Mouse (Mus musculus) yolk sac, embryonic 10.5 days (tissue): ENCODE results near the gene Fbxw2.
"Not testable (repeated sequence)": the region's sequence is repeated elsewhere in the genome, so short reads cannot be mapped to it uniquely, and the experiment has no call there.

ENCODE experiments used
- DNase-seq: peaks from one replicate; pipeline ENCODE4 v3.0.0-alpha.2; 2017; ENCODE audit warnings: low spot score

Gene Fbxw2

GRCm38 (mm10) chr2:34825827-34826459 is at the start of gene Fbxw2:
Gene Fbxw2, minus strand, starts transcription at chr2:34826311.
- DNase-seq: peak; percentile 92

- DNase-seq: peak; percentile 58
These were observed 48.8 kb upstream of the Fbxw2 start, which contains the start of gene Psmd5 for GRCm38 (mm10) chr2:34874816-34875345. Gene Psmd5, minus strand, starts transcription at chr2:34874968.

GRCm38 (mm10) chr2:34874271-34874670 is 48.2 kb upstream of the Fbxw2 start, which contains the start of gene Cutal:
Gene Cutal, plus strand, starts transcription at chr2:34874396.
- peak; percentile 74 for DNase-seq

GRCm38 (mm10) chr2:34870520-34871474 is 44.7 kb upstream of the Fbxw2 start:
- DNase-seq: peak; percentile 98

GRCm38 (mm10) chr2:34869680-34870079 is 43.6 kb upstream of the Fbxw2 start:
- DNase-seq: peak; percentile 22

- no peak for DNase-seq
These were observed 31.6 kb upstream of the Fbxw2 start for GRCm38 (mm10) chr2:34857728-34858127.

- no peak for DNase-seq
These were observed 29.2 kb upstream of the Fbxw2 start for GRCm38 (mm10) chr2:34855265-34855664.

- DNase-seq: no peak
These were observed 21.6 kb upstream of the Fbxw2 start for GRCm38 (mm10) chr2:34847702-34848101.

DNA sequence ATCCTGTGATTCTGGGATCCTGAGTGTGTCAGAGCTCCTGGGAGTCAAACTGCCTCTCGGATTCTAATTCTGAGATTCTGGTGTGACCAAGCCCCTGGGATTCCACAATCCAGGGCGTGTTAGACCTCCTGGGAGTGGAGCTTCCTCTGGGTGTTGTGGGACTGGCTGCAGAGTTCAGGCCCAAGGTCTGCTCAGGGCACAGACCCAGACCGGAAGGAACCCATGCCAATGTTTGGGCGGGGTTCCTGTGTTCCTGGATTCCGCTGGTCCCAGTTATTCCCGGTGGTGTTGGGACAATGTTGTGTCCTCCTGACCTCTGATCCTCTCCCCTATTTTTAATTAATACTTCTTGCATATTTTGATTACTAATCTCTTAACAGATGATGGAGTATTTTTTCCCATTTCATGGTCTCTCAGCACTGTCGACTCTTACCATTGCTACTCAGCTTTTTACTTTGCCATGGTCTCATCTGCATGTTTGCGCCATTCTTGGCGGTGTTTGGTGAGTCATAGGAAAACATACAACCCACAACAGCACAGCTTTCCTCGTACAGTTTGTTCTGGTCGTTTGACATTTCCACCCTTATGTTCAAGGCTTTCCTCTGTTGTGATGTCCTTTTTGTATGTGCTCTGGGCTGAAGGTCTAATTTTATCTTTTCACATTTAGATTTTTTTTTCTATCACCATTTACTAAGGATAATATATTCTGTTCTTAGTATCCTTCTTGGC is 17.3 kb upstream of the Fbxw2 start:
- DNase-seq: no peak

GRCm38 (mm10) chr2:34841706-34842105 is 15.6 kb upstream of the Fbxw2 start:
- DNase-seq: no peak

GRCm38 (mm10) chr2:34840143-34840542 is 14.0 kb upstream of the Fbxw2 start:
- DNase-seq: not testable (repeated sequence)

- DNase-seq: no peak
These were observed 9.6 kb upstream of the Fbxw2 start for GRCm38 (mm10) chr2:34835669-34836068.

GRCm38 (mm10) chr2:34833624-34834023 is 7.5 kb upstream of the Fbxw2 start:
- no peak for DNase-seq

- DNase-seq: not testable (repeated sequence)
These were observed 6.8 kb upstream of the Fbxw2 start, which contains the start of gene Gm34653 for GRCm38 (mm10) chr2:34832766-34833457. Gene Gm34653, plus strand, starts transcription at chr2:34833007.

GRCm38 (mm10) chr2:34830066-34830465 is 4.0 kb upstream of the Fbxw2 start:
- not testable (repeated sequence) for DNase-seq

DNA sequence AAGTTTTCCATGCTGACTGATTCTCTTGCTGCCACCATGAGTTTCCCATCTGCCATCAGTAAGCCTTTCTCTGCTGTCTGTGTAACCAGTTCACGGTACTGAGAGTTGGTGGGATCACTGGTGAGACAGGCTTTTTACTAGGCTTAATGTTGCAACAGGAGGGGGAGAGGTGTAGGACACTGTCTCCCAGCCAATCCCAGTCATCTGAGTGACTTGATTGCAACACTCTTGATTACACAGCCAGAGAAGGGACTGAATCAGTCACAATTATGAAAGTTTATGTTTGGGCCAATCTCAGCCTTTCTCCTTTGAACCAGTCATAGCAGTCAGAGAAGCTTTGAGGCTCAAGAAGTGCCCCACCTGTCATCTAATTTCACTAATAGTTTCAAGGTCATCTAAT is 1.9 kb upstream of the Fbxw2 start:
- no peak for DNase-seq

DNA sequence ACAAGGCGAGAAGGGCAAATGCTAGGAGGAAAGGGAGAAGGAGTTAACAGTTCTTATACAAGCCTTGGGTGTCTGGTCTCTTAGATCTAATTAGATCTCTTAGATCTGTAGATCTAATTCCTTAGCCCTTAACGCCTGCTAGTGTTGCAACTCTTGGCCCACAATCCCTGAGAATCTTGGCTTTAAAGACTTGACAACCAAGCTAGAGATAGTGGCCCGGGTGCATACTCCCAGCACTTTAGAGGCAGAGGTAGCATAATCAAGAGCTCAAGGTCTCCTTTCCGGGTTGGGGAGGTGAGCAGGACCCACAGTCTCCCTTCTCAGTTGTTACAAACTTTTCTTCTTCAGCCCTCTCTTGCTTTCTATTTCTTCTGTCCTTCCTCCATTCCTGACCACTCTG is 1.5 kb upstream of the Fbxw2 start:
- no peak for DNase-seq

DNA sequence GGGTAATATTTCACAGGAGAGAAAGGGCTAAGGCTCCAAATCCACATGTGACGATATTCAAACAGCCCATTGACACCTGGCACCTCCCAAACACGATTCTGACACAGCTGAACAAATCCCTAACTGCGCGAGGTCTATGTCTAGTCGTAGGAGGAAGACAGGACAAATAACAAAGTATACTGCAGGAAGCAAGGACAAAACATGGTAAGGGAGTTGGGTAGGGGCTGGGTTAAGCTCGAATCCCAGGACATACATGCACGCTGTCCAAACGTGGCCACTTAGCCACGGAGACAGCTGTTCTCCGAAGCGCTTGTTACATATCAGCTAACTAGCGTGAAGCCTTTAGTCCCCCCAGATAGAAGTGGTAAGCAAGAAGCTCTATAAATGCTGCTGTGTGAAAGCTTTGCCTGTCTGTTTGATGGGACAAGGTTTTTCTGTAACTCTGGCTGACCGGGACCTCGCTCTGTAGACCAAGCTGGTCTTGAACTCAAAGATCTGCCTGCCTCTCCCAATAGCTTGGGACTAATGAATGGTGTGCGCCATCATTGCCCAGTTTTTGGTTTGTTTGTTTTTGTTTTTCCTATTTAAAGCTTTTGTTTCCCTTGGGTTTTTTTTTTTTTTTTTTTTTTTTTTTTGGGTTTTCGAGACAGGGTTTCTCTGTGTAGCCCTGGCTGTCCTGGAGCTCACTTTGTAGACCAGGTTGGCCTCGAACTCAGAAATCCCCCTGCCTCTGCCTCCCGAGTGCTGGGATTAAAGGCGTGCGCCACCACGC is 535 bp upstream of the Fbxw2 start:
- DNase-seq: no peak

- no peak for DNase-seq
These were observed 7.6 kb downstream of the Fbxw2 start for GRCm38 (mm10) chr2:34818492-34818891.

GRCm38 (mm10) chr2:34815893-34816292 is 10.2 kb downstream of the Fbxw2 start:
- DNase-seq: not testable (repeated sequence)

GRCm38 (mm10) chr2:34812706-34813105 is 13.4 kb downstream of the Fbxw2 start:
- DNase-seq: no peak
